Mouse (Mus musculus) liver, embryonic 16.5 days (tissue): ENCODE measurements around the gene Bivm. TPM values are rescaled to one million over a fixed set of nuclear protein-coding genes. Genes with fewer than 3 reads are reported as not detected.

ENCODE experiments used
- ATAC-seq: fragments of 200-750 bp; cut with Nextera tagmentation; 2 replicates; pipeline ENCODE4 v1.8.0; 2017; ENCODE audit warnings: low read depth, mild to moderate bottlenecking, moderate number of reproducible peaks, moderate library complexity
- H3K27ac ChIP-seq: fragments of 300-500 bp; sonication (generic); 2 replicates; pipeline ENCODE4 v1.5.1; 2014; ENCODE audit warnings: mild to moderate bottlenecking, low read length
- H3K27me3 ChIP-seq: fragments of 300-500 bp; sonication (generic); 2 replicates; pipeline ENCODE4 v1.6.1; 2014; ENCODE audit warnings: low read depth, low read length, mixed read lengths; ENCODE audit not compliant: control insufficient read depth, insufficient read depth
- H3K36me3 ChIP-seq: fragments of 300-500 bp; sonication (generic); 2 replicates; pipeline ENCODE4 v1.6.1; 2014; ENCODE audit warnings: mild to moderate bottlenecking; ENCODE audit not compliant: control insufficient read depth, insufficient read depth
- H3K4me1 ChIP-seq: fragments of 300-500 bp; sonication (generic); 2 replicates; pipeline ENCODE4 v1.6.1; 2014; ENCODE audit warnings: low read depth, low read length, mixed read lengths; ENCODE audit not compliant: control insufficient read depth
- H3K4me2 ChIP-seq: fragments of 300-500 bp; sonication (generic); 2 replicates; pipeline ENCODE4 v1.6.1; 2014; ENCODE audit warnings: low read depth, low read length, mixed read lengths
- H3K4me3 ChIP-seq: fragments of 300-500 bp; sonication (generic); 2 replicates; pipeline ENCODE4 v1.5.1; 2014; ENCODE audit warnings: low read depth, mild to moderate bottlenecking, low read length
- H3K9ac ChIP-seq: fragments of 300-500 bp; sonication (generic); 2 replicates; pipeline ENCODE4 v1.6.1; 2014; ENCODE audit warnings: low read depth, low read length
- H3K9me3 ChIP-seq: fragments of 300-500 bp; sonication (generic); replicated peaks from 2 replicates; pipeline ENCODE4 v1.6.1; 2016; ENCODE audit warnings: low read length; ENCODE audit not compliant: control insufficient read depth
- WGBS: fragments of 180-500 bp; shearing (Covaris S2); extraction: QIAGEN DNeasy Blood & Tissue Kit; methylation state at CpG from one replicate; pipeline ENCODE4 v1.1.7; 2014; ENCODE audit not compliant: insufficient replicate concordance; 5-methylcytosine and 5-hydroxymethylcytosine counted together
- polyA plus RNA-seq: library from polyadenylated mRNA; unstranded; fragments of >200 nt; fragmentation: Nextera tagmentation; extraction: Ambion mirVana; gene quantifications from 2 replicates; pipeline ENCODE4 v1.2.1, GENCODE M21; 2015

Bivm gene
- polyA plus RNA-seq, 1 experiment from 2014 or later = 3.5 TPM

GRCm38 (mm10) chr1:44162389-44162788 is 43.6 kb downstream of the Bivm start:
- H3K9ac ChIP-seq = no peak overlapping the region
- H3K4me1 ChIP-seq = no peaks in the 10 kb centered on the region
- no peak overlapping the region for H3K4me2 ChIP-seq
- no peak overlapping the region for H3K27ac ChIP-seq
- no peak for ATAC-seq
- peaks cover 12% of the 10 kb centered on the region for H3K36me3 ChIP-seq
- H3K9me3 ChIP-seq = no peaks in the 10 kb centered on the region
- 80% methylated on average over 5 of the region's 5 CpGs for WGBS
- no peaks in the 10 kb centered on the region for H3K27me3 ChIP-seq
- H3K4me3 ChIP-seq = no peak overlapping the region

GRCm38 (mm10) chr1:44167859-44168383 is 49.2 kb downstream of the Bivm start:
- Histone ChIP-seq H3K4me2 (no peak overlapping the region), H3K36me3 (peaks cover 17% of the 10 kb centered on the region), H3K27me3 (no peaks in the 10 kb centered on the region), H3K9ac (no peak overlapping the region), H3K4me1 (no peaks in the 10 kb centered on the region), H3K9me3 (no peaks in the 10 kb centered on the region), H3K27ac (no peak overlapping the region), H3K4me3 (no peak overlapping the region)
- no peak for ATAC-seq
- 71% methylated on average over 3 of the region's 3 CpGs for WGBS

- WGBS = 73% methylated on average over 4 of the region's 4 CpGs
- peaks cover 10% of the 10 kb centered on the region for H3K36me3 ChIP-seq
- no peaks in the 10 kb centered on the region for H3K4me1 ChIP-seq
- H3K4me2 ChIP-seq = no peak overlapping the region
- H3K4me3 ChIP-seq = no peak overlapping the region
- ATAC-seq = no peak
- H3K27ac ChIP-seq = no peak overlapping the region
- H3K9me3 ChIP-seq = no peaks in the 10 kb centered on the region
- no peak overlapping the region for H3K9ac ChIP-seq
- H3K27me3 ChIP-seq = no peaks in the 10 kb centered on the region
These were observed 53.9 kb downstream of the Bivm start for GRCm38 (mm10) chr1:44172656-44173055.

GRCm38 (mm10) chr1:44173903-44174302 is 55.1 kb downstream of the Bivm start:
- no peak overlapping the region for H3K9ac ChIP-seq
- no peak overlapping the region for H3K4me2 ChIP-seq
- no peaks in the 10 kb centered on the region for H3K27me3 ChIP-seq
- peaks cover 5% of the 10 kb centered on the region for H3K36me3 ChIP-seq
- H3K4me1 ChIP-seq = no peaks in the 10 kb centered on the region
- ATAC-seq = no peak
- H3K4me3 ChIP-seq = no peak overlapping the region
- H3K27ac ChIP-seq = no peak overlapping the region
- 75% methylated on average over 8 of the region's 8 CpGs for WGBS
- H3K9me3 ChIP-seq = no peaks in the 10 kb centered on the region

GRCm38 (mm10) chr1:44178086-44178485 is 59.3 kb downstream of the Bivm start:
- Histone ChIP-seq H3K27me3 (no peaks in the 10 kb centered on the region), H3K27ac (no peak overlapping the region), H3K4me1 (no peaks in the 10 kb centered on the region), H3K4me3 (no peak overlapping the region), H3K9me3 (no peaks in the 10 kb centered on the region), H3K36me3 (peaks cover 2% of the 10 kb centered on the region), H3K4me2 (no peak overlapping the region), H3K9ac (no peak overlapping the region)
- no peak for ATAC-seq
- WGBS = 77% methylated on average over 5 of the region's 5 CpGs

- Histone ChIP-seq H3K9ac (no peak overlapping the region), H3K36me3 (no peaks in the 10 kb centered on the region), H3K4me3 (no peak overlapping the region), H3K27ac (no peak overlapping the region), H3K27me3 (no peaks in the 10 kb centered on the region), H3K9me3 (no peaks in the 10 kb centered on the region), H3K4me1 (no peaks in the 10 kb centered on the region), H3K4me2 (no peak overlapping the region)
- no peak for ATAC-seq
These were observed 67.6 kb downstream of the Bivm start for GRCm38 (mm10) chr1:44186396-44186795.

Other genes starting within 250 kb of the Bivm start
- 23.8 and 24.2 TPM in 2 replicates for gene Tpp2, start 185.3 kb upstream of the Bivm start, polyA plus RNA-seq
- gene Mettl21c, start 98.9 kb upstream of the Bivm start, polyA plus RNA-seq = 0.11 TPM in 1 of 2 replicates, not detected in the other
- 0.12 and 0.19 TPM in 2 replicates for gene Gm8251, start 57.0 kb upstream of the Bivm start, polyA plus RNA-seq
- gene Tex30, start 16.5 kb upstream of the Bivm start, polyA plus RNA-seq = 35.4 and 44.3 TPM in 2 replicates
- gene Kdelc1, start 149 bp upstream of the Bivm start, polyA plus RNA-seq = 13.8 and 15.0 TPM in 2 replicates
- 4.0 and 4.6 TPM in 2 replicates for gene Ercc5, start 28.8 kb downstream of the Bivm start, polyA plus RNA-seq
- gene Mettl21e, start 100.0 kb downstream of the Bivm start, polyA plus RNA-seq = 0.27 and 0.47 TPM in 2 replicates